Mouse (Mus musculus) thymus, postnatal 25 days (tissue): Measurements from ENCODE around the gene Auh.
A peak's percentile ranks its signal among the peaks of the same experiment; 100 is the strongest.

Experiments
- DNase-seq: peaks from one replicate; pipeline ENCODE4 v3.0.0; 2022

Auh gene

GRCm38 (mm10) chr13:52921966-52922365, 7.5 kb downstream of the Auh start:
- peak; percentile 38 for DNase-seq

GRCm38 (mm10) chr13:52921065-52921825, 8.2 kb downstream of the Auh start:
- DNase-seq = no peak

DNA sequence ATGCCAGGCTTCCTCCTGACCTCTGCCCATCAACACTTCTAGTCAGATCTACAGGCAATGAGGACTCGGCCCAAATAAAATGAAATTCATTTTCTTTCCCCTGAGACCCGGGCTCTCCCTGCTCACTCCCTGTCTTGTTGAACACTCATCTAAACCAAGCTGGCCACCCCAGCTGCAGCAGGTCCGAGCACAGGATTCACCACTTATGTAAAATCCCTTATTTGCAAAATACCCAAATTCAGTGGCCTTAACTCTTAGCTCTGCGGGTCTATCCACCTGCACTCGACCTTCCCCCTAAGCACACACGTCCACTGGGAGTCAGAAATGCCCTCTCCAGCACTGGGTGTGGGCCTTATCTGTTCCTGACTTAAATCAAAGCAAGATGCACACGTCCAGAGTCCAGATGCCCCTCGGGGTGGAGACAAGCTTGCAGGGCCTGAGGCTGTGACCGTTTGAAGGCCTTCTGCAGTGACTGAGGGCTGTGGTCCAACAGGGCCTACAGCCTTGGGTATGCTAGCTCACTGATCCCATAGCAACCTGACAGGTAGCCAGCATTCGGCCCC, 9.6 kb downstream of the Auh start:
- DNase-seq = no peak

- no peak for DNase-seq
These were observed 11.1 kb downstream of the Auh start for GRCm38 (mm10) chr13:52918333-52918732.

- no peak for DNase-seq
These were observed 14.8 kb downstream of the Auh start for GRCm38 (mm10) chr13:52914591-52915110.

GRCm38 (mm10) chr13:52913926-52914325, 15.6 kb downstream of the Auh start:
- DNase-seq = no peak

DNA sequence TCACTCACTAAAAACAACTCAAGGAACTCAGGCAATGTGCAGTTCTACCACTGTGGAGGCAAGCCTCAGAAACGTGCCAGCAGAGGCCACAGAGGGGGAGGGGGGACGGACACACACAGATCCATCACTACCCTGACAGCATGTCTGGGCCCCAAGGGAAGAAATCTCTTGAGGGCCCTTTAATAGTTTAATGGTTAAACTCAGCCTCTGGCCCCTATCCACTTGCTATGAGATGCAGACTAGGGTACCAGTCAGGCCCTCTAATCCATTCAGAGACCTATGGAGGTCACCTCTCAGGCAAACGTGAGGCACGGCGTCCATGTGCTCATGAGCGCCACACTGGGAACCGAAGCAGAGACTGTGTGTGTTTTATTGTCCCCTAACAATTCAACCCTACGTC, 17.0 kb downstream of the Auh start:
- DNase-seq = no peak

DNA sequence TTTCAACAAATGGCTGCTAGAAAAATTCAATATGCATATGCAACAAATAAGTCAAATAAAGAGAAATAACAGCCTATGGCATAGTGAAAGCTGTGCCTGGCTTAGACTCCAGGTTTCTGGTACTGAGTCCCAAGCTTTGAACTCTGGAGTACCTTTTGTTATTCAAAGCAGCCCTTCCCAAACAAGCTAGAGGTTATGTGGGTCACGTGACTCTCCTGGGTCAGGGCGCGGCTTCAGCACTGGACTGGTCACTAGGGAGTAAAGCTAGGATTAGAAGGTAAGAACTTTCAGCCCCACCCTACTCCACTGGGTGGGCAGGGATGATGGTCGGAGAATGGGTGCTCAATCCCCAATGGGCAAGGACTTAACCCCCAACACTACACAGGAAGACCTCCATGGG, 18.2 kb downstream of the Auh start:
- DNase-seq = no peak

DNA sequence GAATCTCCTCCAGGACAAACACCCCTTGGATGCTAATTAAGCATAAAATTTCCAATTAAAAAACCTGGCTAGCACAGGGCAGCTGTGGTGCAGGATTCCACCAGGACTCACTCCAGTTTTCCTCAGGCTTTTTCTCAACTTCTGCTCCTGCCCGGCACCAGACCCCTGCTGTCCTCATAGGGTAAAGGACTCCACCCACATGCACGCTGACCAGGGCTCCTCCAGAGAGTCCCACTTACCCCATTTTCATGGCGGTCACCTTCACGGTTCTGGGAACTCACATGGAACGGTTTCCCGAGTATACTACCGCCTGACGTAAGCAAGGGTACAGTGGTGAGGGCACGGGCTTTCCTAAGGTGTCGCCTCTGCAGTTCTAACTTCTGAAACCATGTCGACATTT, 23.2 kb downstream of the Auh start:
- no peak for DNase-seq

DNA sequence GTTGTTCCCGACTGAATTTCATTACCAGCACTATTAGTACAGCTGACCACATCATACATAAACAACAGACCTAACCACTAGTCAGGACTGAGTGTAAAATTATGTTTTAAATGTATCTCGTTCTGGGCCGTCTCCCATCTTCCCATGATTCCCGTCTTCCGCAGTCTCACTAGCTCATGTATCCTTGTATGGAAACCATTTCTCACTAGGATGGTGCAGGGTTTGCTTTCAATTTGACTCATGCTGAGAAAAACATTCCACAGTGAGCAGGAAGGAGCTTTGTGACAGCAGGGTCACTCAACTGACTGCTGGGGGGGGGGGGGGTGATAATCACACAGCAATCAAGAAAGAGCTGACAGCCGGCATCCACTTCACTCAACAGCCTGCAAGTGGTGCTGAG, 25.3 kb downstream of the Auh start:
- no peak for DNase-seq

DNA sequence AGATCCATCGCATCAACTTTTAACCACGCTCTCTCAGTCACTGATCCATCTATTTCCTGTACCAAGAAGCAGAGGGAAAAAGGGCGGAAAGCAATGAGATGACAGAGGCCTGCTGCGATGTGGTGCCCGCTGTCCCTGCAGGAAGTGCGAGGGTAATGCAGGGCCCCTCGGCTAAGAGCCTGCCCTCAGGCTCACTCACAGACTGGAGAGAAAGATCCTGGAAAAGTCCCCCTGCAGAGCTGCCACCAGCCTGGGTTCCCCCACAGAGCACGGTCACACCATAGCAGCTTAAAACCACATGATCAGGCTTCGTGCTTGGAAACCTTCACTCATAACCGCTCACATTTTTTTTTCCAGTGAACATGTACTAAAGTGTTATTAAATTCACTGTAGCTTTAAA, 25.7 kb downstream of the Auh start:
- no peak for DNase-seq

DNA sequence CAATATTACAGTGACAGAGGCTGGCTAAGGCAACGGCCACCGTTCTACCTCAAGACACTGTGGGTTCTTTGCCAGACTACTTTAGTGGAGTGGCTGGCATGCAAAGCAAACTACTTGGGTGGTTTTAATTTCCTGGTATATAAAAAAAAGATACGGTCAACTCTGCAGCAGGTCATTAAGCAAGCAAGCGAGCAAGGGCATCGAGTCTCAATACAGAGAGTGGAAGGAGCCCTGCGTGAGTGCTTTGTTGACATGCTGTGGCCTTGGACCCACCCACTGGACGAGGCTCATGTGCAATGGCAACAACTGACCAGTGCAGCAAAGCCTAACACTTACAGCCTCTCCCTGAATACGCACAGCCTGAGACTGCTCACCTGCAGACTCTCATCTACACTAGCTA, 27.0 kb downstream of the Auh start:
- no peak for DNase-seq

DNA sequence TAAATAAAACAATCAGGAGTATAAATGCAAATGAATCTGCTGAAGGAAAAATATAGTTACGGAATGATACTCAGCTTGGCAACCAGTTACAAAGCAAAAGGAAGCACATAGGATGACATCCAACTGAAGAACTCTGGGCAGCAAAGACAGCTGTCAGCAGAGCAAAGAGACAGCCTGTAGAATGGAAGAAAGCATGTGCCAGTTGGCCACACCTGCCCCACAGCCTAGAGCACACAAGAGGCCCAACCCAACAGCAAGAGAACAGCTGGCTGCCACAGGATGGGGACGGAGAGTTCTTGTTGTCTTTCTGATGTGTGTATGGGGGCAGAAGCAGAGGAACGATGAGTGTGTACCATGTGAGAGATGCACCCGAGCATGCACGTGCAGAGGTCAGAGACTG, 29.8 kb downstream of the Auh start:
- peak; percentile 51 for DNase-seq

DNA sequence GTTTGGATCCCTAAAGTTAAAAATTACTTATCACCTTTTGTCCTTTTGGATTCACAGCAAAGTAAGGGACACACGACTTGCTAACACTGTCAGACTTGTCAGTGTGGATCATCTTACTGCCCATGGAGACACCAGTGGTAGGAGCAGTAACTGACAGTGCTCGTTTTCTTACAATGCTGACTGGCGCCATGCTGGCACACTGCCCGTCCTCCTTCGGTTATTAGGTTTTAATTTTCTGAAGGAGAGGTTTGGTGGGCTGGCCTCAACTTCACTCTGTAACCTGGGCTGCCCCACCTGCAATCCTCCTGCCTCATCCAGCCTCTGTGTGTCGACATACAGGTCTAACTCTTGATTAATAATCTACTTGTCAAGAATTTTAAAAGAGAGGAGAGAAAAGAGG, 31.7 kb downstream of the Auh start:
- no peak for DNase-seq

DNA sequence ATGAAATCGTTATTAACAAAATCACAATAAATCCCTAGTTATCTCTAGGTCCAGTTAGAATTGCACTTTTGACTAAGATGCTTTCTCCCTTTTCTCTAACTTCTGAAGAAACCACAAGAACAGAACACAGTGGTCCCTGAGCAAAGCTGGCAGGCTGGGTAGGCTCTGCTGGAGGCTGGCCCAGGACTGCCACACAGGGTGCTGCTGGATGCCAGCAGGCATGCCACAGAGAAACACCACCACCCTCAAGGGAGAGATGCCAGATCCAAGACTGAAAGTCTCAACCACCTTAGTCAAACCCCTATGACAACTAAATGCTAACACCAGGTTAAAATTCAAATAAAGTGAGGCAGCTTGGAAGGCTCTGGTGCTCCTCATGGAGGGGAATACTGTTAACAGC, 36.7 kb downstream of the Auh start:
- DNase-seq = no peak

GRCm38 (mm10) chr13:52892065-52892503, 37.4 kb downstream of the Auh start:
- no peak for DNase-seq

GRCm38 (mm10) chr13:52890313-52890712, 39.2 kb downstream of the Auh start:
- DNase-seq = no peak

GRCm38 (mm10) chr13:52886779-52887178, 42.7 kb downstream of the Auh start:
- DNase-seq = no peak

DNA sequence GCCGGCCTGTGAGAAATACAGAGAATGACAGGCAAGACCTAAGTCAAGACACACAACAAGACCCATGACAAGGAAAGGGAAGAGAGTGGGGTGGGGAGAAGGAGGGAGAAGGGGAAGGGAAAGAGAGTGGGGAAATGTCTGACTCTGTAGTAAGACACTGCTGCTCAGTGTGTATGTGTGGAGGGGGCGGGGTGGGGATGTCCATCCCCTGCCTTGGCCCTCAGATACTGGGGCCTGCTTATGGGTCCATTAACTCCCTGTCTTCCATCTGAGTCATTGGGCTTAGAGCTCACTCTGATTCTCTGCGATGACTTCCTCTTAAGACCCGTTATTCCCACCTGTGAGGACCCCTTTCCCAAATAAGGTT, 45.5 kb downstream of the Auh start:
- DNase-seq = no peak

- DNase-seq = no peak
These were observed 46.2 kb downstream of the Auh start for GRCm38 (mm10) chr13:52883084-52883959.

GRCm38 (mm10) chr13:52880386-52880785, 49.1 kb downstream of the Auh start:
- DNase-seq = no peak

GRCm38 (mm10) chr13:52879918-52880317, 49.6 kb downstream of the Auh start:
- DNase-seq = no peak

DNA sequence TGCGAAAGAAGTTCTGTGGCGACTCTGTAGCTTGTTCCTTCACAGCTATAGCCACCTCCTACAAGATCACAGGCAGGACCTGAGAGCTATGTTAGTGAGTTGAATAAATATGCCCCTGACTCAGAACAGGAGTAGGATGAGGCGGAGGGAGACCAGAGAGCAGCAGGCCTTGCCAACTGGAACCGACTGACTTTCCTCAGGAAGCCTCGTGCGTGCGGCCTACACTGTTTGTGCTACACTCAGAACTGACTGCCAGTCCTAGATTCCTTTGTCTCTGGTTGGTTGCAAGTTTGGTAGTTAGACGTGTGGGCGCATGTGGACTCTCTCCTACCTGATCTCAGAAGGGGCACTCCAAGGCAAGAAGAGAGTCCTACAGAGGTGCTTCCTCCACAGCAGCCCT, 50.2 kb downstream of the Auh start:
- no peak for DNase-seq

- DNase-seq = no peak
These were observed 50.7 kb downstream of the Auh start for GRCm38 (mm10) chr13:52878823-52879222.
